Mouse (Mus musculus): ENCODE results near the gene Ap3b2. TPM values are rescaled to one million over a fixed set of nuclear protein-coding genes. Genes with fewer than 3 reads are reported as not detected.
"Not testable (repeated sequence)": the region's sequence is repeated elsewhere in the genome, so short reads cannot be mapped to it uniquely, and the experiment has no call there.

Ap3b2 gene
- polyA plus RNA-seq, 2 experiments, result 0.54 TPM; not detected in 1

DNA sequence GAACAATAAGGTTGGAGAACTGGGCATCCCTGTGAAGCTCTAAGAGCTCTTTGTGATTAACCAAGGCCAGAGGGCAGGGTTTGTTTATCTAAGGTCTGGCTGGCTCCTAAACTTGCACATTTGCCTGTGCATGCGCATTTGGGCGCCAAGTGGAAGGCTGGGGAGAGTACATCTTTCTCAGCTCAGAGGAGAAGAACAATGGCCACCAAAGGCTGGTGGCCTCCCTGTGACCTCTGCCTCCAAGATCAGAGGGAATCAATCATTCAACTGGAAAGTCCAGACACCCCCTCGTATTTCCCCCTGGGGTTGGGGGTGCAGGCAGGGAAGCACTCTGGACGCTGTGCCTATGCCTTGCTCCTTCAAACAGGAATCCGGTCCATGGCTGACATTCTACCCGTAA lies 3.4 kb upstream of the Ap3b2 start:
- Histone ChIP-seq H3K36me3 (ENCODE audit: control insufficient read depth, insufficient read depth, low read length) (no peaks in the 10 kb centered on the region), H3K4me1 (ENCODE audit: control insufficient read depth, insufficient read depth, low read length) (0 out of 2 replicates have a peak, but pooled peaks cover 6% of the 10 kb centered on the region), H3K27me3 (ENCODE audit: control insufficient read depth, insufficient read depth, low read length) (peaks cover 21% of the 10 kb centered on the region), H3K9ac (ENCODE audit: low read depth, low read length, severe bottlenecking) (no peak overlapping the region), H3K4me3 (replicated peaks; ENCODE audit: low read length) (no peak overlapping the region), H3K4me2 (replicated peaks; ENCODE audit: low read depth, low read length, severe bottlenecking) (no peak overlapping the region), H3K9me3 (ENCODE audit: control insufficient read depth, low read length) (no peaks in the 10 kb centered on the region), H3K27ac (replicated peaks; ENCODE audit: low read depth, low read length) (no peak overlapping the region)
- no peak for ATAC-seq (ENCODE audit: low FRiP score, low read depth)
- DNase-seq (ENCODE audit: low spot score), result no peak
- TF ChIP-seq POLR2A (IDR thresholded peaks at IDR 0.05; ENCODE audit: borderline replicate concordance, extremely low read depth, insufficient read depth, insufficient read length), result no peak
- WGBS, result 32% methylated on average over 6 of the region's 6 CpGs

GRCm38 (mm10) chr7:81492628-81493027 lies 1.1 kb downstream of the Ap3b2 start:
- TF ChIP-seq POLR2A (IDR thresholded peaks at IDR 0.05; ENCODE audit: borderline replicate concordance, extremely low read depth, insufficient read depth, insufficient read length), result no peak
- DNase-seq (ENCODE audit: low spot score) (no peak), ATAC-seq (ENCODE audit: low FRiP score, low read depth) (no peak)
- Histone ChIP-seq H3K36me3 (ENCODE audit: control insufficient read depth, insufficient read depth, low read length) (no peaks in the 10 kb centered on the region), H3K4me2 (replicated peaks; ENCODE audit: low read depth, low read length, severe bottlenecking) (no peak overlapping the region), H3K4me1 (ENCODE audit: control insufficient read depth, insufficient read depth, low read length) (0 out of 2 replicates have a peak, but pooled peaks cover 6% of the 10 kb centered on the region), H3K4me3 (replicated peaks; ENCODE audit: low read length) (no peak overlapping the region), H3K27ac (replicated peaks; ENCODE audit: low read depth, low read length) (no peak overlapping the region), H3K9me3 (ENCODE audit: control insufficient read depth, low read length) (no peaks in the 10 kb centered on the region), H3K9ac (ENCODE audit: low read depth, low read length, severe bottlenecking) (no peak overlapping the region), H3K27me3 (ENCODE audit: control insufficient read depth, insufficient read depth, low read length) (peaks cover 24% of the 10 kb centered on the region)
- WGBS, result 44% methylated on average over 9 of the region's 9 CpGs

GRCm38 (mm10) chr7:81489649-81490048 lies 4.1 kb downstream of the Ap3b2 start:
- H3K9me3 ChIP-seq (ENCODE audit: control insufficient read depth, low read length), result no peaks in the 10 kb centered on the region
- peaks cover 24% of the 10 kb centered on the region for H3K27me3 ChIP-seq (ENCODE audit: control insufficient read depth, insufficient read depth, low read length)
- no peak overlapping the region for H3K4me2 ChIP-seq (replicated peaks; ENCODE audit: low read depth, low read length, severe bottlenecking)
- 16% methylated on average over 9 of the region's 9 CpGs for WGBS
- H3K4me1 ChIP-seq (ENCODE audit: control insufficient read depth, insufficient read depth, low read length), result 0 out of 2 replicates have a peak, but pooled peaks cover 6% of the 10 kb centered on the region
- no peak for DNase-seq (ENCODE audit: low spot score)
- no peaks in the 10 kb centered on the region for H3K36me3 ChIP-seq (ENCODE audit: control insufficient read depth, insufficient read depth, low read length)
- H3K27ac ChIP-seq (replicated peaks; ENCODE audit: low read depth, low read length), result no peak overlapping the region
- ATAC-seq (ENCODE audit: low FRiP score, low read depth), result no peak
- H3K9ac ChIP-seq (ENCODE audit: low read depth, low read length, severe bottlenecking), result no peak overlapping the region
- H3K4me3 ChIP-seq (replicated peaks; ENCODE audit: low read length), result no peak overlapping the region
- no peak for TF ChIP-seq POLR2A (IDR thresholded peaks at IDR 0.05; ENCODE audit: borderline replicate concordance, extremely low read depth, insufficient read depth, insufficient read length)

- Histone ChIP-seq H3K9ac (ENCODE audit: low read depth, low read length, severe bottlenecking) (no peak overlapping the region), H3K4me1 (ENCODE audit: control insufficient read depth, insufficient read depth, low read length) (no peaks in the 10 kb centered on the region), H3K27ac (replicated peaks; ENCODE audit: low read depth, low read length) (no peak overlapping the region), H3K9me3 (ENCODE audit: control insufficient read depth, low read length) (no peaks in the 10 kb centered on the region), H3K36me3 (ENCODE audit: control insufficient read depth, insufficient read depth, low read length) (no peaks in the 10 kb centered on the region), H3K4me2 (replicated peaks; ENCODE audit: low read depth, low read length, severe bottlenecking) (no peak overlapping the region), H3K27me3 (ENCODE audit: control insufficient read depth, insufficient read depth, low read length) (peaks cover 12% of the 10 kb centered on the region; the same call in 1 of the 2 replicates), H3K4me3 (replicated peaks; ENCODE audit: low read length) (no peak overlapping the region)
- TF ChIP-seq POLR2A (IDR thresholded peaks at IDR 0.05; ENCODE audit: borderline replicate concordance, extremely low read depth, insufficient read depth, insufficient read length), result no peak
- DNase-seq (ENCODE audit: low spot score), result no peak
- 17% methylated on average over 8 of the region's 8 CpGs for WGBS
- ATAC-seq (ENCODE audit: low FRiP score, low read depth), result no peak
Observed at GRCm38 (mm10) chr7:81480800-81481199, 12.9 kb downstream of the Ap3b2 start.

- WGBS, result 22% methylated on average over 3 of the region's 3 CpGs
- Histone ChIP-seq H3K9me3 (ENCODE audit: control insufficient read depth, low read length) (no peaks in the 10 kb centered on the region), H3K4me2 (replicated peaks; ENCODE audit: low read depth, low read length, severe bottlenecking) (no peak overlapping the region), H3K4me3 (replicated peaks; ENCODE audit: low read length) (no peak overlapping the region), H3K27ac (replicated peaks; ENCODE audit: low read depth, low read length) (no peak overlapping the region), H3K27me3 (ENCODE audit: control insufficient read depth, insufficient read depth, low read length) (peaks cover 12% of the 10 kb centered on the region; the same call in 1 of the 2 replicates), H3K36me3 (ENCODE audit: control insufficient read depth, insufficient read depth, low read length) (no peaks in the 10 kb centered on the region), H3K9ac (ENCODE audit: low read depth, low read length, severe bottlenecking) (no peak overlapping the region), H3K4me1 (ENCODE audit: control insufficient read depth, insufficient read depth, low read length) (no peaks in the 10 kb centered on the region)
- DNase-seq (ENCODE audit: low spot score), result peak; percentile 27
- no peak for TF ChIP-seq POLR2A (IDR thresholded peaks at IDR 0.05; ENCODE audit: borderline replicate concordance, extremely low read depth, insufficient read depth, insufficient read length)
- no peak for ATAC-seq (ENCODE audit: low FRiP score, low read depth)
Observed at GRCm38 (mm10) chr7:81479531-81480090, 14.1 kb downstream of the Ap3b2 start.

DNA sequence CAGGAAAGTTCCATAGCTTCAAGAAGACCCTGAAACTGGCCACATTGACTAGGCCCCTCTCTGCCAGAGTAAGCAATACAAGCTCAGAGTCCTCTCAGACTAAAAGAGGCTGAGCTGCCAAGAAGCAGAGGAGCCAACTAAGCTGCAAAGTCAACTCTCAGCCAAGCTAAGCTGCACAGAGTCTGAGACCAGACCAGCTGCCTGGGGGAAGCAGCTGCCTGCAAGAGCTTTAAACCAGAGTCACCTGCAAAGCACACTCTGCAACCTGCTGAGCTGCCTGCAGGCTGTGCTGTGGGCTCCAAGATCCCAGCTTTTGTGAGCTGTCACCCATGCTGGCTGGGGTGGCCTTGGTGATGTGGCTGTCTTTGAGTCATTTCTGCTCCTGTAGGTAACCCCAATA lies 15.5 kb downstream of the Ap3b2 start:
- H3K9ac ChIP-seq (ENCODE audit: low read depth, low read length, severe bottlenecking), result not testable (repeated sequence)

More for the DNA sequence above, 15.5 kb downstream of the Ap3b2 start:
- not testable (repeated sequence) for ATAC-seq (ENCODE audit: low FRiP score, low read depth); H3K36me3 ChIP-seq (ENCODE audit: control insufficient read depth, insufficient read depth, low read length); H3K27ac ChIP-seq (replicated peaks; ENCODE audit: low read depth, low read length); DNase-seq (ENCODE audit: low spot score); H3K4me2 ChIP-seq (replicated peaks; ENCODE audit: low read depth, low read length, severe bottlenecking); H3K4me1 ChIP-seq (ENCODE audit: control insufficient read depth, insufficient read depth, low read length); H3K9me3 ChIP-seq (ENCODE audit: control insufficient read depth, low read length); H3K4me3 ChIP-seq (replicated peaks; ENCODE audit: low read length)
- peaks cover 12% of the 10 kb centered on the region; the same call in 1 of the 2 replicates for H3K27me3 ChIP-seq (ENCODE audit: control insufficient read depth, insufficient read depth, low read length)
